Mouse (Mus musculus): ENCODE measurements at regions not wholly inside any gene's neighbourhood (a gene's known extent, or its start where the extent isn't known, plus 50 kb on each side); places are given as distances from the start of the nearest gene placed in this dataset.

- TF ChIP-seq CTCF (IDR thresholded peaks at IDR 0.05; ENCODE audit: borderline replicate concordance, extremely low read depth, insufficient read depth, insufficient read length) (no peak), POLR2A (IDR thresholded peaks at IDR 0.05; ENCODE audit: borderline replicate concordance, extremely low read depth, insufficient read depth, insufficient read length, poor library complexity, severe bottlenecking) (no peak)
Observed at GRCm38 (mm10) chr13:43987338-43987737, 202.8 kb downstream of the Cd83 start.

All from brain, embryonic 14.5 days (tissue).